Comparison of ENCODE assay signal across 8 mouse cellular contexts in genomic region chr7:24269667-24270287, GRCm38 (mm10). TPM values are rescaled to one million over a fixed set of nuclear protein-coding genes. Genes with fewer than 3 reads are reported as not detected.
A peak's percentile ranks its signal among the peaks of the same experiment; 100 is the strongest.
DNase-seq lines count a peak whose midpoint lies in the region; ATAC-seq and TF ChIP-seq lines count a peak whose summit lies in the region.

No protein-coding gene starts in this region.

- ATAC-seq in limb, embryonic 15.5 days (ENCODE audit: insufficient number of reproducible peaks, low FRiP score, low TSS enrichment, low read depth): peak; percentile 7; the same call in 1 of the 2 replicates
- ATAC-seq in stomach, embryonic 15.5 days (ENCODE audit: insufficient read depth, low FRiP score, low read depth): 0 out of 2 replicates have a peak, but pooled peaks have one; percentile 48

- H3K4me2 ChIP-seq in limb, embryonic 15.5 days: peak overlapping the region; percentile 82
- H3K4me2 ChIP-seq in stomach, embryonic 15.5 days: peak overlapping the region; percentile 89

- peak overlapping the region; percentile 87 for H3K27ac ChIP-seq in gastrocnemius, adult 2 months
- H3K27ac ChIP-seq in testis, adult 2 months (ENCODE audit: control insufficient read depth, insufficient read depth, low read depth, low read length): no peak overlapping the region; the same call in 1 of the 2 replicates
- peak overlapping the region; percentile 80; the same call in 1 of the 2 replicates for H3K27ac ChIP-seq in limb, embryonic 15.5 days
- no peak overlapping the region for H3K27ac ChIP-seq in stomach, embryonic 15.5 days

- WGBS in limb, embryonic 15.5 days: 29% methylated on average over 7 of the region's 7 CpGs
- WGBS in stomach, embryonic 15.5 days: 34% methylated on average over 7 of the region's 7 CpGs

- no peaks in the 10 kb centered on the region for H3K9me3 ChIP-seq in limb, embryonic 15.5 days
- H3K9me3 ChIP-seq in stomach, embryonic 15.5 days: no peaks in the 10 kb centered on the region

- H3K4me1 ChIP-seq in testis, adult 2 months (ENCODE audit: control insufficient read depth, insufficient read depth, low read length): peaks cover 8% of the 10 kb centered on the region
- H3K4me1 ChIP-seq in limb, embryonic 15.5 days: peaks cover 5% of the 10 kb centered on the region
- H3K4me1 ChIP-seq in stomach, embryonic 15.5 days: 0 out of 2 replicates have a peak, but pooled peaks cover 5% of the 10 kb centered on the region

- H3K27me3 ChIP-seq in testis, adult 2 months (ENCODE audit: control insufficient read depth, insufficient read depth, low read length): no peaks in the 10 kb centered on the region
- no peaks in the 10 kb centered on the region for H3K27me3 ChIP-seq in limb, embryonic 15.5 days
- H3K27me3 ChIP-seq in stomach, embryonic 15.5 days (replicated peaks): no peaks in the 10 kb centered on the region

- H3K36me3 ChIP-seq in testis, adult 2 months (ENCODE audit: control insufficient read depth, insufficient read depth, low read length): no peaks in the 10 kb centered on the region
- peaks cover 18% of the 10 kb centered on the region for H3K36me3 ChIP-seq in limb, embryonic 15.5 days
- H3K36me3 ChIP-seq in stomach, embryonic 15.5 days: peaks cover 4% of the 10 kb centered on the region; the same call in 1 of the 2 replicates

- peak overlapping the region; percentile 81 for H3K4me3 ChIP-seq in gastrocnemius, adult 2 months
- peak overlapping the region; percentile 89 for H3K4me3 ChIP-seq in testis, adult 2 months (ENCODE audit: control insufficient read depth, low read depth, low read length)
- peak overlapping the region; percentile 73 for H3K4me3 ChIP-seq in limb, embryonic 15.5 days
- H3K4me3 ChIP-seq in stomach, embryonic 15.5 days (replicated peaks): peak overlapping the region; percentile 76

- no peak for TF ChIP-seq POLR2A in testis, adult 2 months (IDR thresholded peaks at IDR 0.05; ENCODE audit: control insufficient read depth, low read depth, low read length)

- no peak for DNase-seq in gastrocnemius, adult 2 months
- DNase-seq in gastrocnemius, adult 8-10 months (ENCODE audit: low spot score in 2 of 2): no peak
- no peak for DNase-seq in testis, postnatal 14 days (ENCODE audit: low spot score)
- DNase-seq in urinary bladder, adult 2 months (ENCODE audit: low spot score): no peak
- no peak for DNase-seq in yolk sac, embryonic 10.5 days (ENCODE audit: low spot score)

- TF ChIP-seq CTCF in gastrocnemius, adult 2 months (IDR thresholded peaks at IDR 0.05): no peak
- no peak for TF ChIP-seq CTCF in testis, adult 2 months (IDR thresholded peaks at IDR 0.05; ENCODE audit: control insufficient read depth, insufficient read depth, insufficient replicate concordance, low read depth, low read length)

- intact Hi-C loops in gastrocnemius, adult 2 months (cut with DNase I): loop anchor here (2.0 to 5.0 kb wide), 3 partner anchors 15 to 157 kb away; partner anchors contain the start of genes Zfp108, Zfp112 and Zfp235

- H3K9ac ChIP-seq in limb, embryonic 15.5 days: peak overlapping the region; percentile 75; the same call in 1 of the 2 replicates
- no peak overlapping the region for H3K9ac ChIP-seq in stomach, embryonic 15.5 days

RNA-seq across cellular contexts. Expression of gene Zfp93, which starts 0.4 kb away (rescaled TPM):
- total RNA-seq in gastrocnemius, adult 2 months (2021): 1 to 10 TPM; 4.3 to 5.9 TPM
- total RNA-seq in gastrocnemius, adult 8-10 months (2022): 1 to 10 TPM; 5.9 to 6.9 (median 6.2) TPM
- polyA plus RNA-seq in testis, adult 2 months (2012; rRNA removed): 3.9 and 4.6 TPM in 2 replicates
- 9.1 and 10.2 TPM in 2 replicates for polyA plus RNA-seq in limb, embryonic 15.5 days (2015; fragmentation: Nextera tagmentation; extraction: Ambion mirVana)
- polyA plus RNA-seq in stomach, embryonic 15.5 days (2015; fragmentation: Nextera tagmentation; extraction: Ambion mirVana): 7.2 and 7.4 TPM in 2 replicates
- polyA plus RNA-seq in urinary bladder, adult 2 months (2012; rRNA removed): 6.0 and 6.4 TPM in 2 replicates

RNA-seq across cellular contexts. Expression of gene Zfp108, which starts 15.2 kb away (rescaled TPM):
- total RNA-seq in gastrocnemius, adult 2 months (2021): 1 to 10 TPM; 1.9 to 2.3 TPM
- total RNA-seq in gastrocnemius, adult 8-10 months (2022): 1 to 10 TPM; 2.0 to 2.4 (median 2.2) TPM
- polyA plus RNA-seq in testis, adult 2 months (2012; rRNA removed): 0.26 and 0.31 TPM in 2 replicates
- 5.5 and 6.1 TPM in 2 replicates for polyA plus RNA-seq in limb, embryonic 15.5 days (2015; fragmentation: Nextera tagmentation; extraction: Ambion mirVana)
- 3.5 and 4.3 TPM in 2 replicates for polyA plus RNA-seq in stomach, embryonic 15.5 days (2015; fragmentation: Nextera tagmentation; extraction: Ambion mirVana)
- polyA plus RNA-seq in urinary bladder, adult 2 months (2012; rRNA removed): 3.1 TPM in 2 replicates

RNA-seq across cellular contexts. Expression of gene Zfp61, which starts 31.3 kb away (rescaled TPM):
- total RNA-seq in gastrocnemius, adult 2 months (2021): 1 to 10 TPM; 2.6 to 4.1 TPM
- 1 to 10 TPM; 2.8 to 4.9 (median 3.3) TPM for total RNA-seq in gastrocnemius, adult 8-10 months (2022)
- 12.1 and 12.4 TPM in 2 replicates for polyA plus RNA-seq in testis, adult 2 months (2012; rRNA removed)
- polyA plus RNA-seq in limb, embryonic 15.5 days (2015; fragmentation: Nextera tagmentation; extraction: Ambion mirVana): 39.6 and 49.2 TPM in 2 replicates
- 29.6 and 31.3 TPM in 2 replicates for polyA plus RNA-seq in stomach, embryonic 15.5 days (2015; fragmentation: Nextera tagmentation; extraction: Ambion mirVana)
- 16.1 and 18.1 TPM in 2 replicates for polyA plus RNA-seq in urinary bladder, adult 2 months (2012; rRNA removed)

RNA-seq across cellular contexts. Expression of gene Zfp109, which starts 32.4 kb away (rescaled TPM):
- total RNA-seq in gastrocnemius, adult 2 months (2021): 1 to 10 TPM; 2.4 TPM
- 1 to 10 TPM; 2.1 to 3.5 (median 3.2) TPM for total RNA-seq in gastrocnemius, adult 8-10 months (2022)
- 0.70 and 0.84 TPM in 2 replicates for polyA plus RNA-seq in testis, adult 2 months (2012; rRNA removed)
- 4.7 and 5.1 TPM in 2 replicates for polyA plus RNA-seq in limb, embryonic 15.5 days (2015; fragmentation: Nextera tagmentation; extraction: Ambion mirVana)
- polyA plus RNA-seq in stomach, embryonic 15.5 days (2015; fragmentation: Nextera tagmentation; extraction: Ambion mirVana): 5.1 and 5.6 TPM in 2 replicates
- polyA plus RNA-seq in urinary bladder, adult 2 months (2012; rRNA removed): 4.1 and 4.2 TPM in 2 replicates

RNA-seq across cellular contexts. Expression of gene Zfp94, which starts 46.7 kb away (rescaled TPM):
- 1 to 10 TPM; 2.4 to 2.5 TPM for total RNA-seq in gastrocnemius, adult 2 months (2021)
- total RNA-seq in gastrocnemius, adult 8-10 months (2022): 1 to 10 TPM; 1.7 to 3.1 (median 2.9) TPM
- 10.5 and 10.8 TPM in 2 replicates for polyA plus RNA-seq in testis, adult 2 months (2012; rRNA removed)
- 12.2 and 12.8 TPM in 2 replicates for polyA plus RNA-seq in limb, embryonic 15.5 days (2015; fragmentation: Nextera tagmentation; extraction: Ambion mirVana)
- polyA plus RNA-seq in stomach, embryonic 15.5 days (2015; fragmentation: Nextera tagmentation; extraction: Ambion mirVana): 9.3 and 11.1 TPM in 2 replicates
- polyA plus RNA-seq in urinary bladder, adult 2 months (2012; rRNA removed): 10.5 and 11.0 TPM in 2 replicates

Comparison
In these comparisons a context has a peak if more than half of its experiments do, and no peak if none do; other contexts are left out.
1. H3K27ac ChIP-seq: peak in gastrocnemius, adult 2 months (single experiment) and limb, embryonic 15.5 days (single experiment); none in testis, adult 2 months (single experiment) and stomach, embryonic 15.5 days (single experiment).
2. Peak in every context shown above with its lines, with median percentiles within 50 percentile points of each other: H3K4me3 ChIP-seq.